Mouse (Mus musculus) forebrain, embryonic 10.5 days (tissue): ENCODE measurements around the gene Tdgf1. TPM values are rescaled to one million over a fixed set of nuclear protein-coding genes. Genes with fewer than 3 reads are reported as not detected.

Experiments used
- DNase-seq: peaks from one replicate; pipeline ENCODE4 v3.0.0-alpha.2; 2017; ENCODE audit warnings: low spot score; ENCODE audit errors: extremely low spot score
- H3K27ac ChIP-seq: fragments of 300-500 bp; sonication (generic); 2 replicates; pipeline ENCODE4 v1.5.1; 2016; ENCODE audit warnings: mild to moderate bottlenecking
- H3K27me3 ChIP-seq: fragments of 300-500 bp; sonication (generic); 2 replicates; pipeline ENCODE4 v1.6.1; 2016; ENCODE audit warnings: mild to moderate bottlenecking; ENCODE audit not compliant: poor library complexity, severe bottlenecking
- H3K36me3 ChIP-seq: fragments of 300-500 bp; sonication (generic); replicated peaks from 2 replicates; pipeline ENCODE4 v1.6.1; 2016; ENCODE audit warnings: mild to moderate bottlenecking, moderate library complexity
- H3K4me1 ChIP-seq: fragments of 300-500 bp; sonication (generic); 2 replicates; pipeline ENCODE4 v1.6.1; 2016
- H3K4me3 ChIP-seq: fragments of 300-500 bp; sonication (generic); 2 replicates; pipeline ENCODE4 v1.5.1; 2016; ENCODE audit warnings: mild to moderate bottlenecking, moderate library complexity
- H3K9me3 ChIP-seq: fragments of 300-500 bp; sonication (generic); 2 replicates; pipeline ENCODE4 v1.6.1; 2016; ENCODE audit warnings: mild to moderate bottlenecking, moderate library complexity
- WGBS: fragments of 180-500 bp; shearing (Covaris S2); methylation state at CpG from one replicate; pipeline ENCODE4 v1.1.7; 2016; 5-methylcytosine and 5-hydroxymethylcytosine counted together
- polyA plus RNA-seq: library from polyadenylated mRNA; unstranded; fragments of >200 nt; fragmentation: Nextera tagmentation; extraction: Ambion mirVana; gene quantifications from 2 replicates; pipeline ENCODE4 v1.2.1, GENCODE M21; 2016

Gene Tdgf1
- polyA plus RNA-seq: 0.34 and 0.61 TPM in 2 replicates

DNA sequence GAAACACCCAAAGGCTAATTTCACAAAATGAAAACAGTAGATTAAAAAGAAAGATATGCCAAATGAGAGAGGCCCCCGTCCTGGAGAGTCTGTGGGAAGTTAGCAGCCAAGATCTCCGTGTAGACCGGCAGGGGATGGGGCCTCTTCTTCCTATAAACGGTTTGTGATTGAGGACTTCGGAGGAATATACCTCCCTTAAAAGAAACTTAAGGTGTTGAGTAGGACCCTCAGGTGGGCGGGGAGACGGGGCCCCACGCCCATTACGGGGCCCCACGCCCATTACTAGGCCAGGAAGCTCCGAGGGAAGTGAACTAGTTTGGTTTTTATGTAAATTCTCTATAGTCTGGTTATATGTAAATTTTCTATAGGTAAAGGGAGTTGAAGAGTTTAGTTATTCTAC is at the start of gene Tdgf1:
Gene Tdgf1 (minus strand): TSS at position 233 of the 400 bp plus-strand sequence.
- peak within 1 kb of the TSS; percentile 72 for H3K27ac ChIP-seq
- H3K36me3 ChIP-seq: no peaks in the 10 kb centered on the region
- H3K4me3 ChIP-seq: peak within 1 kb of the TSS; percentile 34
- H3K27me3 ChIP-seq: peaks cover 80% of the 10 kb centered on the region
- DNase-seq: no peak
- 10% methylated on average over 11 of the region's 11 CpGs for WGBS
- H3K9me3 ChIP-seq: no peaks in the 10 kb centered on the region
- peaks cover 37% of the 10 kb centered on the region for H3K4me1 ChIP-seq

GRCm38 (mm10) chr9:110994716-110995172 is 48.8 kb upstream of the Tdgf1 start:
- DNase-seq: peak; percentile 85
- Histone ChIP-seq H3K4me3 (peak overlapping the region; percentile 54), H3K27ac (peak overlapping the region; percentile 82), H3K27me3 (no peaks in the 10 kb centered on the region), H3K36me3 (no peaks in the 10 kb centered on the region), H3K9me3 (no peaks in the 10 kb centered on the region), H3K4me1 (peaks cover 13% of the 10 kb centered on the region)
- WGBS: 10% methylated on average over 13 of the region's 13 CpGs

GRCm38 (mm10) chr9:110993281-110993709 is 47.3 kb upstream of the Tdgf1 start:
- DNase-seq: no peak
- Histone ChIP-seq H3K36me3 (no peaks in the 10 kb centered on the region), H3K9me3 (no peaks in the 10 kb centered on the region), H3K27me3 (no peaks in the 10 kb centered on the region), H3K4me1 (peaks cover 5% of the 10 kb centered on the region; the same call in 1 of the 2 replicates), H3K4me3 (no peak overlapping the region), H3K27ac (no peak overlapping the region)
- 50% methylated on average over 3 of the region's 3 CpGs for WGBS

DNA sequence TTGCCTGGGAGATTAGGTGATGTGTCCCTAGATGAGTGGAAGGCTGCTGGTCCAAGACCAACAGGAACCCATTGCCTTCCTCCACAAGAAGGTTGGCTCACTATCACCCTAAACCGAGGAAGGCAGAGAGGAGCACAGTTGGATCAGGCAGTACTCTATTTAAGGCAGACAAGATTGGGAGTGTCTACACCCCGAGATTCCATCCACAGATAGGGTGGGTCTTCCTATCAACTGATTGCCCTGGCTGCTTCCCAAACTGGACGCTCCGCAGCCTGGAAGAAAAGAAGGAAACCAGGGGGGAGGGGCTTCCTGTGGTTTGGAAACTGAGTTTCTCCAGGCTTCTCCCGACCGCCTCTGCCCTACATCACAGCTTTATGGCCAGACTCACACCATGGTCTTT is 44.2 kb upstream of the Tdgf1 start, which contains the start of gene Rtp3:
Gene Rtp3 (minus strand): TSS at position 380 of the 400 bp plus-strand sequence.
- peaks cover 5% of the 10 kb centered on the region; the same call in 1 of the 2 replicates for H3K4me1 ChIP-seq
- H3K27ac ChIP-seq: no peak within 1 kb of the TSS
- no peaks in the 10 kb centered on the region for H3K27me3 ChIP-seq
- H3K9me3 ChIP-seq: no peaks in the 10 kb centered on the region
- H3K36me3 ChIP-seq: no peaks in the 10 kb centered on the region
- whole genome bisulfite sequencing: 75% methylated on average over 6 of the region's 6 CpGs
- no peak within 1 kb of the TSS for H3K4me3 ChIP-seq
- DNase-seq: no peak

DNA sequence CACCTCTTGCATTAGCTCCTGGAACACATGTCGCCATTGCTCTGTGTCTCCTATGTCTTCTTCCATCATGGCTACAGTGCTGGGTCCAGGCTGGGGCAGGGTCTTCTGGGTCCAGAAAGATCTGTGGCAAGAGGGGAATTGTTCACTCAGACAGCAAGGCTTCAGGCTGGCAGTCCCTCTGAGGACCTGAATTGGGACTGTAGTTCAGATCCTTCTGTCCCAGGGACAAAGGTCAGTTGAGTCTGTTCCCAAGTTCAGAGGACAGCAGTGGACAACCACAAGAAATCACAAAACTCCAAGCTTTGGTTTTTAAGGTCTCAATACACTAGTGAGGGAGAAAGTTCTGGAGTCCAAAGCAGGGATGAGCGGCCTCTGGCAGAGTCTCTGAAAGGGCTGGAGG is 43.6 kb upstream of the Tdgf1 start:
- Histone ChIP-seq H3K4me1 (no peaks in the 10 kb centered on the region), H3K9me3 (no peaks in the 10 kb centered on the region), H3K27me3 (no peaks in the 10 kb centered on the region), H3K27ac (no peak overlapping the region), H3K4me3 (no peak overlapping the region), H3K36me3 (no peaks in the 10 kb centered on the region)
- no peak for DNase-seq
- 85% methylated on average over 2 of the region's 2 CpGs for WGBS

GRCm38 (mm10) chr9:110989141-110989540 is 43.2 kb upstream of the Tdgf1 start:
- no peaks in the 10 kb centered on the region for H3K27me3 ChIP-seq
- 68% methylated on average over 4 of the region's 4 CpGs for WGBS
- DNase-seq: no peak
- no peak overlapping the region for H3K27ac ChIP-seq
- H3K9me3 ChIP-seq: no peaks in the 10 kb centered on the region
- no peaks in the 10 kb centered on the region for H3K4me1 ChIP-seq
- H3K36me3 ChIP-seq: no peaks in the 10 kb centered on the region
- no peak overlapping the region for H3K4me3 ChIP-seq

DNA sequence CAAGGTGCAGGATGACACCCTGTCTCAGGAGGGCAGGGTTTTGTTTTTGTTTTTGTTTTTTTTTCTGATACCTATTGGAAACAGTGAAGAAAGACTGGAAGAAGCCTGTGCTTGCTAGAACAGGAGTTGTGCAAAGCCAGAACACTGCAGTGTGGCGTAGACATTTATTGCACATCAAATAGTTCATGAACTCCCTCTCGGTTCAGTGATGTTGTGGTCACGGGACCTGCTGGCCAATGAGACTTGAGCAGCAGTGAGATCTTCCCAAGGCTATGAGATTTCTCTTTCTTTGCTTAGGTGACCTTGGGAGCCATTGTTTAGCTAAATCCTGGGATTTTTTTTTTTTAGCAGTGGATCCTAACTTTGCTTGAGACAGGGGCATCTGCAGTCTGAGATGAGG is 42.1 kb upstream of the Tdgf1 start:
- H3K27me3 ChIP-seq: no peaks in the 10 kb centered on the region
- H3K4me1 ChIP-seq: no peaks in the 10 kb centered on the region
- no peak overlapping the region for H3K27ac ChIP-seq
- H3K4me3 ChIP-seq: no peak overlapping the region
- no peak for DNase-seq
- WGBS: 91% methylated on average over 3 of the region's 3 CpGs
- no peaks in the 10 kb centered on the region for H3K36me3 ChIP-seq
- H3K9me3 ChIP-seq: no peaks in the 10 kb centered on the region

DNA sequence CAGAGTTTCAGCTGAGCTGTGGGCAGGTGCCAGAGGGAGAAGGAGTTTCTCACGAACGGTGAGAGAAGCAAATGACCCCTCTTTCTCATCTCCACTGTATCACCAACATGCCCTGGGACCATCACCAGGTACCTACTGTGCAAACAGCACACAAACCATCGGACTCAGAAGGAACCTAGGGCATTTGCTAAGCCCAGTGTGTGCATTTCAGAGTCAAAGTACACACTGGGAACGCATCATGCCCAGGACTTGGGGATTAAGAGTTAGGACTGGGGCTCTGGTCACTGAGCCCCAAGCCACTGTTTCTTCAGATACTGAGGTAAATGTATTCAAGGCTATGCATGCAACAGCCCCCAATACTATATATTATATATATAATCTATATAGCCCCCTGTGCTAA is 41.4 kb upstream of the Tdgf1 start:
- no peaks in the 10 kb centered on the region for H3K9me3 ChIP-seq

GRCm38 (mm10) chr9:110985951-110986350 is 40.0 kb upstream of the Tdgf1 start:
- 89% methylated on average over 8 of the region's 8 CpGs for WGBS
- Histone ChIP-seq H3K4me1 (no peaks in the 10 kb centered on the region), H3K27me3 (no peaks in the 10 kb centered on the region), H3K36me3 (no peaks in the 10 kb centered on the region), H3K4me3 (no peak overlapping the region), H3K27ac (no peak overlapping the region), H3K9me3 (no peaks in the 10 kb centered on the region)
- DNase-seq: no peak

More for the DNA sequence above, 41.4 kb upstream of the Tdgf1 start:
- Histone ChIP-seq H3K4me3 (no peak overlapping the region), H3K27me3 (no peaks in the 10 kb centered on the region), H3K27ac (no peak overlapping the region), H3K36me3 (no peaks in the 10 kb centered on the region), H3K4me1 (no peaks in the 10 kb centered on the region)
- DNase-seq: no peak
- 83% methylated on average over 4 of the region's 4 CpGs for WGBS

DNA sequence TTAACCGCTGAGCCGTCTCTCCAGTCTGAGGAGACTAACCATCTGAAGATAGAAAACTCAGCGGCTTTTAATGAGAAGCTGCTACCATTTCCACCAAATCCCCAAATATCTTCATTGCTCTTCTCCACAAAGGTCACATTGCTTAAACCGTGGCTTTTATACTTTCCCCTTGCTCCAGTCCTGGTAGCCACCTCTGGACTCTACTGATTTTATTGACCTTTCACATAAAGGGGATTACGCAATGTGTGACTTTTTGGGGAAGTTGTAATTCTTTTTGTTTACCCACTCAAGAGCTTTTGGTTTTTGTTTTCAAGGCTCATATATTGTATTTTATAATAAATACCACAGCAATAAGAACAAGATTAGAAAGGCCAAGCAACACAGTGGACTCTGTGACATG is 39.6 kb upstream of the Tdgf1 start:
- H3K4me3 ChIP-seq: no peak overlapping the region
- H3K27me3 ChIP-seq: no peaks in the 10 kb centered on the region
- no peaks in the 10 kb centered on the region for H3K4me1 ChIP-seq
- WGBS: 97% methylated on average over 5 of the region's 5 CpGs
- DNase-seq: no peak
- no peaks in the 10 kb centered on the region for H3K9me3 ChIP-seq
- H3K36me3 ChIP-seq: no peaks in the 10 kb centered on the region
- H3K27ac ChIP-seq: no peak overlapping the region

DNA sequence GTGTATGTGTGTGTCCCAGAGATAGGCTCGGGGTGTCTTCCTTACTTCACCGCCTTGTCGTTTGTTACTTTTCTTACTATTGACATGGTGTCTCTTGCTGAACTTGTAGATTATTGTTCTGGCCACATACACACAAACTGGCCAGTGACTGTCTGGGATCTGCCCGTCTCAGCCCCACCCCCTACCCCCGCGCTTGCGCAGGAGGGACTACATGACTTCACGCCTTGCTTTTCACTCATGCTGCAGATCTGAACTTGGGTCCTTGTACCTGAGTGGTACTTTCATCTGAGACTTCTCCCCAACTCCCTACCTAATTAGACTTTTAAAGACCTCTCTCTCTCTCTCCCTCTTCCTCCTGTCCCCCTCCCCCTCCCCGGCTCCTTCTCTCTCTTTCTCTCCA is 38.1 kb upstream of the Tdgf1 start:
- no peak for DNase-seq
- H3K4me1 ChIP-seq: no peaks in the 10 kb centered on the region
- 95% methylated on average over 9 of the region's 9 CpGs for WGBS

GRCm38 (mm10) chr9:110982351-110982750 is 36.4 kb upstream of the Tdgf1 start:
- no peaks in the 10 kb centered on the region for H3K27me3 ChIP-seq
- DNase-seq: no peak
- H3K36me3 ChIP-seq: no peaks in the 10 kb centered on the region
- no peak overlapping the region for H3K27ac ChIP-seq
- H3K4me1 ChIP-seq: no peaks in the 10 kb centered on the region
- no peaks in the 10 kb centered on the region for H3K9me3 ChIP-seq
- 65% methylated on average over 4 of the region's 4 CpGs for WGBS
- H3K4me3 ChIP-seq: no peak overlapping the region

More for the DNA sequence above, 38.1 kb upstream of the Tdgf1 start:
- Histone ChIP-seq H3K36me3 (no peaks in the 10 kb centered on the region), H3K4me3 (no peak overlapping the region), H3K9me3 (no peaks in the 10 kb centered on the region), H3K27me3 (no peaks in the 10 kb centered on the region), H3K27ac (no peak overlapping the region)

DNA sequence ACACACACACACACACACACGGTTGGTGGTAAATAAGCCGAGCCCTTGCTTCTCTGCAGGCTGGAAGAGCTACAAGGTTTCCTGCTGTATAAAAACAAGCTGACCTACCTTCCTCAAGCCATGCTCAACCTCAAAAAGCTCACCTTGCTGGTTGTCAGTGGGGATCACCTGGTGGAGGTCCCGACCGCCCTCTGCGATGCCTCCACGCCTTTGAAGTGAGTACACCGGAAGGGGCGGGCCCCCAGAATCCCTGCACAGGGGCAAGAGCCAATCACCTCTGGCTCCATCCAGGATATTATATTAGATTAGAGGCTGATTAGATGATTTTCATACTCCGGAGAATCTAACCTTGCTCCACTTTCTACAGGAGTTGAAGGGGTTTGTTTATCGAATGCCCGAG is 33.5 kb upstream of the Tdgf1 start:
- WGBS: 93% methylated on average over 11 of the region's 11 CpGs
- Histone ChIP-seq H3K27me3 (no peaks in the 10 kb centered on the region), H3K27ac (no peak overlapping the region), H3K4me1 (no peaks in the 10 kb centered on the region), H3K4me3 (no peak overlapping the region), H3K36me3 (no peaks in the 10 kb centered on the region), H3K9me3 (no peaks in the 10 kb centered on the region)
- DNase-seq: no peak

DNA sequence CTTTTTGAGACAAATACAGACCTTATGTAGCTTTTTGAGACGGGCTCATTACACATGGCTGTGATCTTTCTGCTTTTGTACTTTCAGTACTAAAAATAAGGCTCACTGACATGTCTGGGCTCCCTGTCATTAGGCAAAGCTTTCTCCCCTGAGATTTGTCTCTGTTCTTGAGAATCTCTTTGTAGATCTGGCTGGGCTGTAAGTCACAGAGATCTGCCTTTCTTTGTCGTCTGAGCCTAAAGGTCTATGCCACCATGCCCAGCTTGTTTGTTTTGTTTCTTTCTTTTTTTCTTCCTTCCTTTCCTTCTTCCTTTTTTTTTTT is 19.9 kb upstream of the Tdgf1 start:
- no peaks in the 10 kb centered on the region for H3K9me3 ChIP-seq
- no peaks in the 10 kb centered on the region for H3K4me1 ChIP-seq
- no peaks in the 10 kb centered on the region for H3K27me3 ChIP-seq
- no peaks in the 10 kb centered on the region for H3K36me3 ChIP-seq
- 85% methylated on average over 2 of the region's 2 CpGs for WGBS
- H3K27ac ChIP-seq: no peak overlapping the region
- H3K4me3 ChIP-seq: no peak overlapping the region
- no peak for DNase-seq
